Mouse (Mus musculus): ENCODE results near the gene Shisal1. TPM values are rescaled to one million over a fixed set of nuclear protein-coding genes. Genes with fewer than 3 reads are reported as not detected.

The Shisal1 gene
- total and polyA plus RNA-seq, 3 experiments = not detected

DNA sequence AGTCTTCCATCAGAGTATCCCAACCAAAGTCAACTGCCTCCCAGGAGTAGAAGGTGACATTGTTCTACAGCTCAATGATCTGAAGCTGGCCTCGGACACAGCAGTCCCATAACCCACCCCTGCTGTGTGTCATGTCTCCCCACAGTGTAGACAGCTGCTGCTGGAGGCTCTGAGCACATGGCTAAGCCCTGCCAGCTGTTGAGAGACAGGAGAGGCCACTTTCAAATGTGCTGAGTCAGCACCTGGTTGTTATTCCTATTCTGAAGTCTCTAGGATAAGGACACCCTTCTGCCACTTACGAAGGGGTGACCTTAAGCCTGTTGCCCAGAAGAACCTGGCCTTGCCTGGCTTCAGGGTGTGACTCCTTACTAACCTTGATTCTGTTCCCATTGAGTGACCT lies 14.5 kb upstream of the Shisal1 start:
- Histone ChIP-seq H3K4me3 (ENCODE audit: control insufficient read depth in 1 of 2, insufficient read depth in 1 of 2, low read depth in 2 of 2, low read length in 2 of 2) (no peak overlapping the region), H3K36me3 (ENCODE audit: control insufficient read depth in 1 of 2, insufficient read depth in 2 of 2, low read length in 2 of 2) (no peaks in the 10 kb centered on the region), H3K27ac (ENCODE audit: control insufficient read depth, low read depth, low read length) (no peak overlapping the region), H3K4me1 (ENCODE audit: control insufficient read depth in 1 of 2, insufficient read depth in 2 of 2, low read length in 2 of 2) (no peaks in the 10 kb centered on the region), H3K79me2 (ENCODE audit: control insufficient read depth, insufficient read depth, low read length, poor library complexity) (no peaks in the 10 kb centered on the region), H3K9me3 (replicated peaks; ENCODE audit: insufficient read depth, low read length) (no peaks in the 10 kb centered on the region), H3K9ac (ENCODE audit: control insufficient read depth, low read depth, low read length, poor library complexity, severe bottlenecking) (no peak overlapping the region), H3K27me3 (ENCODE audit: control insufficient read depth in 1 of 2, insufficient read depth in 2 of 2, low read length in 2 of 2) (no peaks in the 10 kb centered on the region)
- no peak for TF ChIP-seq POLR2AphosphoS5 (IDR thresholded peaks at IDR 0.05; ENCODE audit: borderline replicate concordance, low read depth, low read length)
- peak; percentile 67 for TF ChIP-seq MAFK (IDR thresholded peaks at IDR 0.05; ENCODE audit: borderline replicate concordance, low read depth, low read length)
- no peak for TF ChIP-seq ZC3H11A (IDR thresholded peaks at IDR 0.05; ENCODE audit: low read depth, low read length)
- DNase-seq (ENCODE audit: low read depth, low spot score) = no peak

DNA sequence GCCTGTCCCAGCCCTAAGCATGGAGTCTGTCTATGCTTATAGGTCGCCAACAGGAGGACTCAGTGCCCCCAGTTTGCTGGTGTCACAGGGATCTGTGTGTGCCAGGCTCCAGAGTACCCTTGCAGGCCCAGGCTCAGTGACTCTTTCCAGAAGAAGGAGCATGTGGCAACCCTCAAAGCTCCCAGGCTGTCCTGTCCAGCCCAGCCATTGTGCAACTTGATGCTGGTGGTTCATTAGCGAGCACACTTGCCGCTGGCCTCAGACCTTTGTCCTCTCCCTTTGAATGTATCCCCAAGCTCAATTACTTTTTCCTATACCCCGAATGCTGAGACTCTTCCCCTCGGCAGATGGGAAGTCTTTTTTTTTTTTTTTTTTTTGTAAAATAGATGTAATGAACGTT lies 12.1 kb upstream of the Shisal1 start:
- no peaks in the 10 kb centered on the region for H3K27me3 ChIP-seq (ENCODE audit: control insufficient read depth in 1 of 2, insufficient read depth in 2 of 2, low read length in 2 of 2)
- TF ChIP-seq MAFK (IDR thresholded peaks at IDR 0.05; ENCODE audit: borderline replicate concordance, low read depth, low read length) = no peak
- no peak for TF ChIP-seq MXI1 (IDR thresholded peaks at IDR 0.05; ENCODE audit: low read depth, low read length)
- no peak for TF ChIP-seq NRF1 (IDR thresholded peaks at IDR 0.05; ENCODE audit: insufficient read depth, low read depth, low read length, poor library complexity, severe bottlenecking)
- no peak for TF ChIP-seq POLR2AphosphoS5 (IDR thresholded peaks at IDR 0.05; ENCODE audit: borderline replicate concordance, low read depth, low read length)
- no peak for TF ChIP-seq RAD21 (IDR thresholded peaks at IDR 0.05; ENCODE audit: low read depth, low read length)
- TF ChIP-seq GATA1 (IDR thresholded peaks at IDR 0.05; ENCODE audit: low read depth, low read length) = no peak
- TF ChIP-seq ZKSCAN1 (IDR thresholded peaks at IDR 0.05; ENCODE audit: low read depth, low read length) = no peak
- no peak for TF ChIP-seq GABPA (IDR thresholded peaks at IDR 0.05; ENCODE audit: low read depth, low read length)
- no peak for TF ChIP-seq TCF12 (IDR thresholded peaks at IDR 0.05; ENCODE audit: low read depth, low read length)
- no peak for TF ChIP-seq ELF1 (IDR thresholded peaks at IDR 0.05; ENCODE audit: low read depth, low read length)
- no peak for TF ChIP-seq TAL1 (IDR thresholded peaks at IDR 0.05; ENCODE audit: low read length)
- no peak for TF ChIP-seq SMC3 (IDR thresholded peaks at IDR 0.05; ENCODE audit: low read depth, low read length)
- no peak for TF ChIP-seq MEF2A (IDR thresholded peaks at IDR 0.05; ENCODE audit: extremely low read depth, insufficient replicate concordance, low read depth, low read length, poor library complexity, severe bottlenecking)
- TF ChIP-seq JUND (IDR thresholded peaks at IDR 0.05; ENCODE audit: low read depth, low read length) = no peak
- no peak for TF ChIP-seq ZC3H11A (IDR thresholded peaks at IDR 0.05; ENCODE audit: low read depth, low read length)
- TF ChIP-seq CTCF (IDR thresholded peaks at IDR 0.05 in 2 of 3, conservative IDR thresholded peaks at IDR 0.05 in 1 of 3; ENCODE audit: control insufficient read depth in 1 of 3, insufficient read depth in 1 of 3, low read depth in 2 of 3, low read length in 3 of 3, poor library complexity in 1 of 3, severe bottlenecking in 1 of 3) = no peak
- no peak for TF ChIP-seq UBTF (IDR thresholded peaks at IDR 0.05; ENCODE audit: borderline replicate concordance, insufficient read depth, low read depth, low read length)

More for the DNA sequence above, 12.1 kb upstream of the Shisal1 start:
- H3K4me3 ChIP-seq (ENCODE audit: control insufficient read depth in 1 of 2, insufficient read depth in 1 of 2, low read depth in 2 of 2, low read length in 2 of 2) = no peak overlapping the region
- no peak overlapping the region for H3K27ac ChIP-seq (ENCODE audit: control insufficient read depth, low read depth, low read length)
- no peaks in the 10 kb centered on the region for H3K79me2 ChIP-seq (ENCODE audit: control insufficient read depth, insufficient read depth, low read length, poor library complexity)
- no peaks in the 10 kb centered on the region for H3K36me3 ChIP-seq (ENCODE audit: control insufficient read depth in 1 of 2, insufficient read depth in 2 of 2, low read length in 2 of 2)
- H3K9me3 ChIP-seq (replicated peaks; ENCODE audit: insufficient read depth, low read length) = no peaks in the 10 kb centered on the region
- no peak overlapping the region for H3K9ac ChIP-seq (ENCODE audit: control insufficient read depth, low read depth, low read length, poor library complexity, severe bottlenecking)
- no peaks in the 10 kb centered on the region for H3K4me1 ChIP-seq (ENCODE audit: control insufficient read depth in 1 of 2, insufficient read depth in 2 of 2, low read length in 2 of 2)
- DNase-seq (ENCODE audit: low read depth, low spot score) = no peak
